Mouse (Mus musculus) C2C12 (cell line): ENCODE measurements around the gene Rplp2. TPM values are rescaled to one million over a fixed set of nuclear protein-coding genes. Genes with fewer than 3 reads are reported as not detected.
A peak's percentile ranks its signal among the peaks of the same experiment; 100 is the strongest.

Experiments used
- H3K27me3 ChIP-seq: one replicate; pipeline ENCODE4 v1.6.1; 2011; ENCODE audit not compliant: control insufficient read depth, insufficient read depth, insufficient read length
- H3K36me3 ChIP-seq: one replicate; pipeline ENCODE4 v1.6.1; 2011; ENCODE audit not compliant: control insufficient read depth, insufficient read depth
- H3K4me3 ChIP-seq: one replicate; pipeline ENCODE4 v1.5.1; 2011; ENCODE audit warnings: mild to moderate bottlenecking, control low read depth; ENCODE audit not compliant: poor library complexity, insufficient read depth, severe bottlenecking
- H3K79me2 ChIP-seq: one replicate; pipeline ENCODE4 v1.6.1; 2011; ENCODE audit not compliant: control insufficient read depth, insufficient read depth
- H3K79me3 ChIP-seq: one replicate; pipeline ENCODE4 v1.6.1; 2011; ENCODE audit warnings: low read depth, control low read depth
- H3ac ChIP-seq: one replicate; pipeline ENCODE3; 2011; ENCODE audit warnings: low read depth; ENCODE audit not compliant: control insufficient read depth, insufficient read length
- CEBPB ChIP-seq: IDR thresholded peaks from one replicate; pipeline ENCODE4 v1.6.1; 2011; ENCODE audit warnings: low read depth, mild to moderate bottlenecking, control low read depth, moderate library complexity
- CTCF ChIP-seq: IDR thresholded peaks from one replicate; pipeline ENCODE4 v1.5.1; 2011; ENCODE audit not compliant: control insufficient read depth, insufficient read depth, insufficient read length
- FOSL1 ChIP-seq: IDR thresholded peaks from one replicate; pipeline ENCODE4 v1.8.0; 2011; ENCODE audit warnings: mild to moderate bottlenecking, low read length; ENCODE audit not compliant: poor library complexity, insufficient read depth, severe bottlenecking
- MAX ChIP-seq: IDR thresholded peaks from one replicate; pipeline ENCODE4 v1.6.1; 2011; ENCODE audit warnings: mild to moderate bottlenecking, control low read depth
- MYOD1 ChIP-seq: IDR thresholded peaks from one replicate; pipeline ENCODE4 v1.6.1; 2011; ENCODE audit warnings: low read depth; ENCODE audit not compliant: control insufficient read depth, insufficient read length
- MYOG ChIP-seq: IDR thresholded peaks from one replicate; pipeline ENCODE4 v1.6.1; 2011; ENCODE audit not compliant: control insufficient read depth, insufficient read length; ENCODE audit errors: extremely low read depth
- USF1 ChIP-seq: IDR thresholded peaks from one replicate; pipeline ENCODE4 v1.6.1; 2011; ENCODE audit warnings: low read depth, mild to moderate bottlenecking, control low read depth, moderate library complexity
- polyA plus RNA-seq: library from polyadenylated mRNA; unstranded; fragments of >200 nt; fragmentation: generic; extraction: Trizol; gene quantifications from one replicate; pipeline ENCODE4 v1.2.1, GENCODE M21; 2012; ENCODE audit warnings: missing spikeins

Rplp2 gene
- polyA plus RNA-seq, 1 experiment = 4,785 TPM

- Histone ChIP-seq H3ac (peak overlapping the region; percentile 53), H3K79me3 (peaks cover 22% of the 10 kb centered on the region), H3K4me3 (peak overlapping the region; percentile 69), H3K27me3 (no peaks in the 10 kb centered on the region), H3K36me3 (peaks cover 21% of the 10 kb centered on the region), H3K79me2 (peaks cover 51% of the 10 kb centered on the region)
- TF ChIP-seq MYOG (no peak), MAX (no peak), FOSL1 (no peak), CTCF (no peak), USF1 (no peak), CEBPB (no peak), MYOD1 (no peak)
Measured at GRCm38 (mm10) chr7:141466607-141467148, 19.5 kb downstream of the Rplp2 start.

DNA sequence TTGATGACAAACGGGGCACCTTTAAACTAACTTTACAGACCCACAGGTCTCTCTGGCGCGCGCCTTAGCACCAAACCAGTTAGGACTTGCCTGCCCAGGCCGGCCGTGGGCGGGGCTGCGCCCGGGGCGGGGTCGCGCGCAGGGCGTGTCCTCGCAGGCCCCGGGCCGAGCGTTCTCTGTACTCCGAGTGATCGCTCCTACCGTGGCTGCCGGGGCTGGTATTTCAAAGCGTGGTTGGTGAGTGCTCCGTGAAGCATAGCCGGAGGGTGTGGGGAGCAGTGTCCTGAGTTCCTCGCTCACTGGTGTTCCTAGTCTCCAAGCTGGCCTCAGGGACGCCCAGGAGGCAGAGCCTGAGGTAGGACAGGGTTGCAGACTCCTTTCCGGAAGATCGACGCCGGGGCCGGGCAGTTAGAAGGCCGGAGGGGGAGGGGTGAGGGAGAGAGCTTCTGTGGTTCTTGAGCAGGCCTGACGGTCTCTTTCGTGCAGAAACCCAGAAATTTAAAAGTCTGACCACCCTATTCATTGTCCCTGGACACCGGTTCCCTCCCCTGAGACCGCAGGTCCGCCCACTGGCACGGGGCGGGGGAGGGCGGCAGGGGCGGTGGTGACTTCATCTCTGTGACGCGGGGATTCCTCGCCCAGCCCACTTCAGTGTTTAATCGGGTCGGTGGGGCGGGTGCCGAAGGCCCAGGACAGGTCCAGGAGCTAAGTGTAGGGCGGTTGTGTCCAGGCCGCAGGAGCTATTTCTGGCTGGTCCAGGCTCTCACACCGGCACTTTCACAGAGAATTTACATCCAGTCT, 20.3 kb downstream of the Rplp2 start, which contains the start of gene Cd151:
Cd151 (plus strand) TSS at position 163 of the 801 bp plus-strand sequence.
- peak; percentile 29 for TF ChIP-seq MAX
- no peak for TF ChIP-seq CEBPB
- peak within 1 kb of the TSS; percentile 69 for H3K4me3 ChIP-seq
- peak within 1 kb of the TSS; percentile 97 for H3ac ChIP-seq
- no peaks in the 10 kb centered on the region for H3K27me3 ChIP-seq
- H3K36me3 ChIP-seq = peaks cover 27% of the 10 kb centered on the region
- peaks cover 55% of the 10 kb centered on the region for H3K79me2 ChIP-seq
- H3K79me3 ChIP-seq = peaks cover 22% of the 10 kb centered on the region

DNA sequence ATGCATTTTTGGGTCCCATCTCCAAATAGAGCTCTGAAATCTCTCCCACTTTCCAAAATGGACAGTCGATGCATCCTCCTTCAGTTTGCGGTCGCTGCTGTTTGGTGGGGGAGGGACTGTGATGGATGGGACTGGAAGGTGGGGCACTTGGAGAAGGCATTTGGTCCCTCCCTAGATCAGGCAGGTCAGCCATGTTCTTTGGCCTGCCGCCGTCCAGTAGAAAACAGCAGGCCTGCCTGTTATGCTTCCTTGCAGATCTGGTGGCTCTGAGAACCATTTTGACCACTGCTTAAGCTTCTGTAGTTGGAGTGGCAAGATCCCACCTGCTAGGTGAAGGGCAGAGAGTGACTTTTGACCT, 21.0 kb downstream of the Rplp2 start:
- Histone ChIP-seq H3K79me2 (peaks cover 62% of the 10 kb centered on the region), H3K36me3 (peaks cover 33% of the 10 kb centered on the region), H3K79me3 (peaks cover 27% of the 10 kb centered on the region), H3ac (peak overlapping the region; percentile 44), H3K27me3 (no peaks in the 10 kb centered on the region), H3K4me3 (peak overlapping the region; percentile 69)
- TF ChIP-seq MYOG (no peak), FOSL1 (no peak), CTCF (no peak), CEBPB (no peak), MAX (no peak), USF1 (no peak), MYOD1 (no peak)

- H3K79me2 ChIP-seq = peaks cover 67% of the 10 kb centered on the region
- H3K4me3 ChIP-seq = peak overlapping the region; percentile 69
- H3K79me3 ChIP-seq = peaks cover 30% of the 10 kb centered on the region
- H3K36me3 ChIP-seq = peaks cover 33% of the 10 kb centered on the region
- peak overlapping the region; percentile 44 for H3ac ChIP-seq
- H3K27me3 ChIP-seq = no peaks in the 10 kb centered on the region
- TF ChIP-seq FOSL1 (peak; percentile 46), MYOD1 (peak; percentile 47), MAX (peak; percentile 60), CEBPB (no peak)
Measured at GRCm38 (mm10) chr7:141468522-141469211, 21.5 kb downstream of the Rplp2 start.

- Histone ChIP-seq H3K79me3 (peaks cover 35% of the 10 kb centered on the region), H3K4me3 (peak overlapping the region; percentile 31), H3K27me3 (no peaks in the 10 kb centered on the region), H3K36me3 (peaks cover 33% of the 10 kb centered on the region), H3K79me2 (peaks cover 74% of the 10 kb centered on the region), H3ac (peak overlapping the region; percentile 21)
- no peak for TF ChIP-seq MAX
- no peak for TF ChIP-seq CEBPB
- no peak for TF ChIP-seq FOSL1
- no peak for TF ChIP-seq USF1
- no peak for TF ChIP-seq CTCF
- TF ChIP-seq MYOD1 = no peak
- TF ChIP-seq MYOG = no peak
Measured at GRCm38 (mm10) chr7:141469352-141469751, 22.2 kb downstream of the Rplp2 start.
